7 mouse cellular contexts compared by ENCODE assay signal in genomic region chrX:167212707-167213106, GRCm38 (mm10). TPM values are rescaled to one million over a fixed set of nuclear protein-coding genes. Genes with fewer than 3 reads are reported as not detected.
DNase-seq lines count a peak whose midpoint lies in the region; ATAC-seq and TF ChIP-seq lines count a peak whose summit lies in the region.

No protein-coding gene starts in this region.

- no peaks in the 10 kb centered on the region for H3K36me3 ChIP-seq in neural tube, embryonic 11.5 days (ENCODE audit: control insufficient read depth, insufficient read depth, low read length)
- H3K36me3 ChIP-seq in heart, postnatal 0 days (replicated peaks; ENCODE audit: control insufficient read depth, insufficient read depth, low read length), result no peaks in the 10 kb centered on the region

- 0 out of 2 replicates have a peak, but pooled peaks cover 3% of the 10 kb centered on the region for H3K27me3 ChIP-seq in neural tube, embryonic 11.5 days (ENCODE audit: control insufficient read depth, insufficient read depth, low read length)
- H3K27me3 ChIP-seq in heart, postnatal 0 days (ENCODE audit: control insufficient read depth, insufficient read depth, low read length), result no peaks in the 10 kb centered on the region

- no peak overlapping the region for H3K4me2 ChIP-seq in neural tube, embryonic 11.5 days (ENCODE audit: low read depth)
- H3K4me2 ChIP-seq in heart, postnatal 0 days (ENCODE audit: low read depth, low read length), result peak overlapping the region; percentile 34

- no peaks in the 10 kb centered on the region for H3K4me1 ChIP-seq in neural tube, embryonic 11.5 days (ENCODE audit: control insufficient read depth, insufficient read depth, low read length)
- no peaks in the 10 kb centered on the region; the same call in 1 of the 2 replicates for H3K4me1 ChIP-seq in heart, postnatal 0 days (ENCODE audit: control insufficient read depth, insufficient read depth)

- 27% methylated on average over 8 of the region's 8 CpGs for WGBS in neural tube, embryonic 11.5 days
- WGBS in heart, postnatal 0 days, result 26% methylated on average over 8 of the region's 8 CpGs

- no peak overlapping the region for H3K9ac ChIP-seq in neural tube, embryonic 11.5 days (ENCODE audit: low read length)
- no peak overlapping the region for H3K9ac ChIP-seq in heart, postnatal 0 days (replicated peaks; ENCODE audit: low read depth, low read length)

- TF ChIP-seq CTCF in heart, postnatal 0 days (IDR thresholded peaks at IDR 0.05; ENCODE audit: low read depth), result peak; percentile 59

- H3K9me3 ChIP-seq in neural tube, embryonic 11.5 days (ENCODE audit: control insufficient read depth, low read length), result no peaks in the 10 kb centered on the region
- H3K9me3 ChIP-seq in heart, postnatal 0 days (replicated peaks; ENCODE audit: control insufficient read depth, low read length), result no peaks in the 10 kb centered on the region

- no peak overlapping the region for H3K4me3 ChIP-seq in neural tube, embryonic 11.5 days (ENCODE audit: low read depth, low read length)
- H3K4me3 ChIP-seq in heart, postnatal 0 days (ENCODE audit: low read depth, low read length), result no peak overlapping the region

- ATAC-seq in neural tube, embryonic 11.5 days (ENCODE audit: insufficient read depth, low FRiP score, low TSS enrichment), result no peak
- ATAC-seq in heart, postnatal 0 days (ENCODE audit: insufficient read depth, low read depth), result peak; percentile 66

- peak; percentile 46 for DNase-seq in neural tube, embryonic 11.5 days (ENCODE audit: low spot score)
- DNase-seq in neural tube, embryonic 10.5 days (ENCODE audit: extremely low spot score, low spot score), result no peak
- DNase-seq in embryo, embryonic 11 days, result peak; percentile 52
- peak; percentile 70 for DNase-seq in heart, postnatal 0 days (ENCODE audit: low spot score)
- peak; percentile 46 for DNase-seq in kidney, postnatal 14 days
- DNase-seq in retina, postnatal 1 day, result peak; percentile 33
- DNase-seq in layer of hippocampus, adult 18-20 months (ENCODE audit: low spot score in 2 of 2), result no peak

- no peak for TF ChIP-seq EP300 in heart, postnatal 0 days (IDR thresholded peaks at IDR 0.05; ENCODE audit: low read depth)

- no peak overlapping the region for H3K27ac ChIP-seq in neural tube, embryonic 11.5 days (ENCODE audit: low read depth, low read length)
- H3K27ac ChIP-seq in heart, postnatal 0 days (ENCODE audit: low read depth), result peak overlapping the region; percentile 34; the same call in 1 of the 2 replicates

RNA-seq across cellular contexts. Expression of gene Tmsb4x, which starts 3.6 kb away (rescaled TPM):
- polyA plus RNA-seq in neural tube, embryonic 11.5 days (2014; fragmentation: Nextera tagmentation; extraction: Ambion mirVana), result 4,507 and 4,569 TPM in 2 replicates
- 495 and 525 TPM in 2 replicates for total RNA-seq in heart, postnatal 0 days (2014; rRNA removed; ENCODE audit: low replicate concordance)
- polyA plus RNA-seq in heart, postnatal 0 days (2015; fragmentation: Nextera tagmentation; extraction: Ambion mirVana), result 2,040 and 2,137 TPM in 2 replicates
- total RNA-seq in layer of hippocampus, adult 18-20 months (2021), result 1,000 to 10,000 TPM; 1,626 to 1,851 TPM

RNA-seq across cellular contexts. Expression of gene Tlr8, which starts 51.4 kb away (rescaled TPM):
- 0.29 and 0.42 TPM in 2 replicates for polyA plus RNA-seq in neural tube, embryonic 11.5 days (2014; fragmentation: Nextera tagmentation; extraction: Ambion mirVana)
- 0.19 TPM in 1 of 2 replicates, not detected in the other for total RNA-seq in heart, postnatal 0 days (2014; rRNA removed; ENCODE audit: low replicate concordance)
- 0.16 TPM in 2 replicates for polyA plus RNA-seq in heart, postnatal 0 days (2015; fragmentation: Nextera tagmentation; extraction: Ambion mirVana)
- under 1 TPM in 1 of 2 experiments, not detected in 1; 0.20 TPM for total RNA-seq in layer of hippocampus, adult 18-20 months (2021)

Comparison
In these comparisons a context has a peak if more than half of its experiments do, and no peak if none do; other contexts are left out.
1. DNase-seq: peak in neural tube, embryonic 11.5 days (single experiment), embryo, embryonic 11 days (single experiment), heart, postnatal 0 days (single experiment), kidney, postnatal 14 days (single experiment) and retina, postnatal 1 day (single experiment); none in neural tube, embryonic 10.5 days (single experiment) and layer of hippocampus, adult 18-20 months (0 of 2).